Mouse (Mus musculus): ENCODE measurements at regions not wholly inside any gene's neighbourhood (a gene's known extent, or its start where the extent isn't known, plus 50 kb on each side); places are given as distances from the start of the nearest gene placed in this dataset.

DNA sequence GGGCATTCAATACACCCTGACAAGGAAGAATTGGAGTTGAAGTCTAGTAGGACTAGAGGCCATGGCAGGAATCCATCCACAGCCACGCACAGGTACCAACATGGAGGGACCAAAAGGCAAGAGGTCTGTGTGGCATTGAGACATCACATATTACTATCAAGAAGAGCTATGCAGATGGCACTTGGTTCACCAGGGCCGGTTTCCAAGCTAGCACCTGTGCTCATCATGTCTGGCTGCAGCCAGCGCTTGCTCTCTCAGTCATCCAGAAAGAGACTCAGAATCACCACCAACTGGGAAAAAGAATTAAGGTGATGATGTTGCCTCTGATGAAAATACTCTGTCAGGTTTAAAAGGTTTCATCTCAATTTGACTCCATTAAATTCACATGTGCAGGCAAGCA lies 292.1 kb upstream of the 1700056E22Rik start:
- no peak for ATAC-seq (ENCODE audit: insufficient number of reproducible peaks, low FRiP score, low TSS enrichment)

DNA sequence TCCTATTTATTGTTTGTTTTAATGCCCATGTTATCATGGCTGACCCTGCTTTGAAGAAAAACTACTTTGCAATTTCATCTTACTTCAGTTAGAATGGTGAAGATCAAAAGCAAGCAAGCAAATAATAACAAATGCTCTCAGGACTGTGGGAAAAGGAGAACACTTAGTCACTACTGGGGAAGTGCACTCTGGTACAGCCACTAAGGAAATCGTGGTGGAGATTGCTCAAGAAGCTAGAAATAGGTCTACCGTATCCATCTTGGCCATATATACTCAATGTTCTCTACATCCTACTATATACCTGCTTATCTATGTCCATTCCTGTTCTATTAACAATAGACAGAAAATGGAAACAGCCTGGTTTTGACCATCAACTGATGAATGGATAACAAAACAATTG lies 290.1 kb upstream of the 1700056E22Rik start:
- ATAC-seq (ENCODE audit: insufficient number of reproducible peaks, low FRiP score, low TSS enrichment), result no peak

DNA sequence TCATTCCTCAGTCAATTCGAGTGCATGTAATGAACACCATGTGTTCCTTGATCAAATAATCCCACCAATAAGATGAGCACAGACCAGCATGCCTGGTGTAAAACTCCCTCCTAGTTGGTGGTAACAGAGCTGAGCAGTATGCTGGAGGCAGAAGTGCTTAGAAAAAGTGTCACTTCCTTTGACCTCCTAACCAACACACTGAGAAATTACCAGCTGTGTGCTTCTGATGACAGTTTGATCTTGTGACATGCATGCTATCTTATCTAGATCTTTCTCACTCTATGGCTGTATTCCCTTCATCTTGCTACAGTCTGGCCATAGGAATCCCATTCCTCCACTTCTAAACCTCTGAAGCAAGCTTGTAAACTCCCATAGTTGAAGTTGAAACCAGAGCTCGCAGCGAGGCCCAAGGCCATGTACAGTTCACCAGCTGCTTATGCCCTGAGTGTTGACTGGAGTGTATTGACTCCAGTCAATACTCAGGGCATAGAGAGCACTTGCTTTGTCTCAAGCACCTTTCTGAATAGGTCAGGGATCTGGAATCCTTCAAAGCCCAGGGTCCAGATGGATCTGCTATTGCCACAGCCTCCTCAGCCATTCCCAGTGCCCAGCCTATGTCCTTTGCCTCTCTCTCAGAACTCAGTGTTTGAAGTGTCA lies 286.5 kb upstream of the 1700056E22Rik start:
- ATAC-seq (ENCODE audit: insufficient number of reproducible peaks, low FRiP score, low TSS enrichment), result no peak

DNA sequence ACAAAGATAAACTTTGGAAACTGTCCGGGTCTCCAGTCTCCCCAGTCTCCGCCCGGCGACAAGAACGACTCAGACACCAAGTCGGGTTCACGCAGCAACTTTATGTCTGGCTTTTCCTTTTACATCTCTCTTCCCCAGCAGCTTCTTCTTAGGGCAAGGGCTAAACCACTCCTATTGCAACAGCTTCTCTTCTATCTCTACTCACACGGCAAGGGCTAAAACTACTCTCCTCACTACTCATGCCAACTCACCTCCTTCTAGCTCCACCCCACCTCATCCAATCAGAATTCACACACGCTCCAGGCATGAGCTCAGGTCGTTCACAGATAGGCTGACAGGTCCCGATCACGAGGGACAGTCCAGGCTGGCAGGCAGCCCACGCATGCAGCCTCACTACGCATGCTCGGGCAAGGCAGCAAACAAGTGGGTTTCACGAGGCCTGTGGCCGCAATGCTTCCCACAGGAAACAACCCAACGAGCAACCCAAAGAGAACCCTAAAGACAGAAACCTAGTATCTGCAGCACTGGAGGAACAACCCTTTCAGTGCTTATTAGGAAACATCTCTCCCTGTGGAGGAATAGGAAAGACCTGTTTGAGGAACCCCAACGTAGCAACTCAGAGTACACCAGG lies 276.2 kb upstream of the 1700056E22Rik start:
- ATAC-seq (ENCODE audit: insufficient number of reproducible peaks, low FRiP score, low TSS enrichment), result no peak

DNA sequence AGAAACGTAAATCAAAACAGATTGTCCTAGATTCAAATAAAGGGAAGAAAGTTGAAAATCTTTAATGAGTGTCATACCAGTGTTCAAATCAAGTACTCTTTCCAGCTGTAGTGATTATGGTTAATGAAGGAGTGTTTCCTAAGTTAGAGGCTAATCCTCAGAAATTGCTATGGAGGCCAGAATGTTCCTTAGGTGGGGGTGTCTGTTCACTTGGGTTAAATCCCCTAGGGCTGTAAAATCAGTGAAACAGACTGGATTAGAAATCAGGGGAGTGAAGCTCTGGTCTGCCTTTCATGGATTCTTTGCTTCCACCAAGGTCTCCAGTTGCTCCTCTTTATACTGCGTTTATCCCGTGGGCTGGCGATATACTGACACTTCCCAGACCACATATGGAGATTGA lies 270.7 kb upstream of the 1700056E22Rik start:
- no peak for ATAC-seq (ENCODE audit: insufficient number of reproducible peaks, low FRiP score, low TSS enrichment)

DNA sequence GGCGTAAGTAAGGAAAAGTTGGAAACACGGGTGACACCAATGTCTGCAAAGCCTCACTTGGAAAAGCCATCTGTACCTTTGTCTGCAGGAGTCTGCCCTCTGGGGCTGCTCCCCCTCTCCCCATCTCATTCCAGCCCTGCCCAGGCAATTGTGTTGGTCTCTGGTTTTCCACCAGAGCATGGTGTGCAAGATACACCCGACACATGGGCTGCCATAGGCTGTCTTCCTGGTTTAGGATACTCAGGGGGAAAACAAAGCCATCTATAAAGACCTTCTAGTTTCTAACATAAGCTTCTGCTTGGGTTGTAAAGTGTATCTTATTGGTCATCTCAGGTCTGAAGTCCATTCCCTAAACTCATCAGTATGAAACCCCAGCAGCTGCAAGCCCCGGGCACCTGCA lies 270.1 kb upstream of the 1700056E22Rik start:
- ATAC-seq (ENCODE audit: insufficient number of reproducible peaks, low FRiP score, low TSS enrichment), result no peak

DNA sequence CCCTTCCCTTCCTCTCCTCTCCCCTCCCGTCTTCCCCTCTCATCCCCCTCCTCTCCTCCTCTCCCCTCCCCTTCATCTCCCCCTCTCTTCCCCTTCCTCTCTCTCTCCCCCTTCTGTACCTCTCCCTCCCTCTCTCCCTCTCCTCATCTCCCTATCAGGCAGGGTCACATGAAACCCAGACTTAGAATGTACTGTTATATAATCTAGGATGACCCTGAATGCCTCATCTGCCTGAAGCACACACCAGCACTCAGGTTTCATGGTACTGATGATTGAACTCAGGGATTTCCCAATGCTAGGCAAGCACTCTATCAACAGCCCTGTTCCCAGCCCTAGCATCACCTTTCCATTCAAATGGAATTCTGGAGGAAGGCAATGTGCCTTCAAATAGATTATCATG lies 264.6 kb upstream of the 1700056E22Rik start:
- ATAC-seq (ENCODE audit: insufficient number of reproducible peaks, low FRiP score, low TSS enrichment), result no peak

DNA sequence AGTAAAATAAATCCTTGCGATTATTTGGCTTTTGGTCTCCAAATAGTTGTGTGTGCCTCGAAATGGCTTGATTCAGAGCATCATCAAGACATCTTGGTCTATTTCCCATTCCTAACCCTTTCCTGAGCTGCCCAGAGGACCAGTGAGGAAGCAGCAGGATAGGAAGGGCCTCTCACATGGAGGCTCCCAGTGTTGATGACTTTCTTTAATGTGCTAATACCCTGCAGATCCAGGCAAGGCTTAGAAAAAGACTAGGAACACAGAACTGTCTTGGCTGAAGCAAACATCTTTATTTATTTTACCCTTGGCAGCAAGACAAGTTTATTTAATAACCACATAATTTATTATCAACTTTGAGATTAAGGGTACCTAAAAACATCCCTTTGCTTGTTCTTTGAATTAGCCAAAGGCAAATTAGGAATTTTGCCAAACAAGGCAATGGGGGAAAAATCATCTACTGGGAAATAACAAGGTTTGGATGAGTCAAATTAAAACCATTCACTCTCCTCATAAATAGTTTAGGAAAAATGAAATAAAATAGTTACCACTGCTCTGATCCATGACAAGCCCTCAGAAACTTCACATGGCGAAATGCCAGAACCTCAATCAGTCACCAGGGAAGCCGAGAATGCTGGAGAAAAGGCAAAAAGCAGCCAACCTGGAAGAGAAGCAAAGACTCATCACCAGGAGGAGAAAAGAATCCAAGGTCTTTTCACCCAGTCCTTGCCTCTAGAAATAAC lies 263.1 kb upstream of the 1700056E22Rik start:
- ATAC-seq (ENCODE audit: insufficient number of reproducible peaks, low FRiP score, low TSS enrichment), result no peak

DNA sequence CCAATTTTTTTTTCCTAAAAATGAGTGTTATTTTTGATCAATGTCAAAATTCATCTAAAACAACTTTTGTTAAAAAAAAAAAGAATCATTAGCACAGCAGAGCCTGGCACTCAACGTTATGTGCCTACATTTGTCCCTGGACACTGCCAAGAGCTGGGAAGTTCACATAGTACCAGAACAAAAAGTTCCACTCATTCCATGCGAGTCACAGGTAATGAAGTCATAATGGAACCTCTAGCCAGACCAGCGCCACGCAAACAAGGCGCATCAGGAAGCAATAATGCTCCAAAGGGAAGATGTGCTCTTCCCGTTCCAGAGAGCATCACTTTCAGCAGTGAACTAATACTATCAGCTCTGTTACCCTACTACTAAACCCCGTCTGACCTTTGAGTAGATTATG lies 257.0 kb upstream of the 1700056E22Rik start:
- ATAC-seq (ENCODE audit: insufficient number of reproducible peaks, low FRiP score, low TSS enrichment), result no peak

DNA sequence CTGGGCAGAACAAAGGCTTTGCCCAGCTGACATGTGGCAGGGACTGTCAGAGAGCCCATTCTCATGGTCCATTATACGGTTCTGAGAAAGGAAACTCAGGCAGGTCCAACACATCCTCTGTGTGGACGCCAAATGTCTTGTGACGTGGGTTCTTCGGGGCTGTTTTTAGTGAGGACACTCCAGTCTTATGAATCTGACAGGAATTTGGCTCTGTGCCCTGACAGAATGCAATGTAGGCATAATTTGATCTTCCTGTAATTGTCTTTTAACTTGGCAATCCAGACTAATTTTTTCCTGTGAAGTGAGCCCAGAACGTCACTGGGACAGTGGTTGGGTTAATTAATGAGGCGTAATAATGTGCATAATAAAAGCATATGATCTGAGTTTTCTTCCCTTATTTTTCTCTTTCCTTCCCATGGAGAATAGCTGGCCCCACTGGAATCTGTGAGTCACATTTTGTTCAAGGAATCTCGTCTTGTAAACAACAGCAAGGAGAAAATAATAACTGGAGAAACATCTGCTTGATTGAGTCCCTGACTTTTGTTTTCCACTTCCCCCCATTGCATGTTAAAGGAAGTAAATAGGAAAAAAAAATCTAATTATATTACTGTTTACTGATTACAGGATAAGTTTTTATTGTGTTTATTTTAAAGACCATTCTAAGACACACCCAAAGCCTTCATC lies 255.8 kb upstream of the 1700056E22Rik start:
- no peak for ATAC-seq (ENCODE audit: insufficient number of reproducible peaks, low FRiP score, low TSS enrichment)

DNA sequence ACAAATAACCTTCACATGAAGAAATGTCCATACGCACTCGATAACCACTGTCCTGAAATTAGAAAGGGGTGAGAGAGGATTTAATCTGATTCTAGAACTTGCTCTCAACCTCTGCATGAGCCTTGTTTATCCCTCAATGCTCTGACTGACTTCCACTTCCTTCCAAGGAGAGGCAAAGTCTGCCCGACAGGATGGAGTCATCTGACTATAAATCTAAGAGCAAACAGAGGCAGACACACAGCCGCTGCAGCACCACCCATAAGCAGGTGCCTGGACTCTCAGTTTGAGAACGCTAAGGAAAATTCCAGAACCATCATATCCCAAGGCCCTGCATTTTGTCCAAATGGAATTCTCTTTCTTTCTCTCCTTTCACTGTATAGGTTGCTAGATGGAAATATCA lies 247.7 kb upstream of the 1700056E22Rik start:
- no peak for ATAC-seq (ENCODE audit: insufficient number of reproducible peaks, low FRiP score, low TSS enrichment)

DNA sequence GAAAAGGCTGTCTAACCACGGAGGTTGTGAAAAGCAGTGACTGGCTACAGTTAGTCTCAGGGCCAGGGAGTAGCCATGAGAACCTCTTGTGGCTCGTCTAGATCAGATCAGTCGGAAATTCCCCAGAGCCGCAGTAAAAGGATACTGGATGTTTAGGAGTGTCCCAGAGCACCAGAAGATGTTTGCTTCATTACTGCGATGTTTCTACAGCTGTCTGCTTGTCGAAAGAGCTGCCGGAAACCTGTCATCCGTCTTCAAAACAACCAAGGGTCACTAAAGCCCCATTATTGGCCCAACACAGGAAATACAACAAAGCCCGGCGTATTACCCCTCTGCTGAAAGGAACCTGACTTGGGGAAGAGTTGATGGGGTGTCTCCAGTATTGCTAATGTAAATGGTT lies 245.2 kb upstream of the 1700056E22Rik start:
- ATAC-seq (ENCODE audit: insufficient number of reproducible peaks, low FRiP score, low TSS enrichment), result no peak

DNA sequence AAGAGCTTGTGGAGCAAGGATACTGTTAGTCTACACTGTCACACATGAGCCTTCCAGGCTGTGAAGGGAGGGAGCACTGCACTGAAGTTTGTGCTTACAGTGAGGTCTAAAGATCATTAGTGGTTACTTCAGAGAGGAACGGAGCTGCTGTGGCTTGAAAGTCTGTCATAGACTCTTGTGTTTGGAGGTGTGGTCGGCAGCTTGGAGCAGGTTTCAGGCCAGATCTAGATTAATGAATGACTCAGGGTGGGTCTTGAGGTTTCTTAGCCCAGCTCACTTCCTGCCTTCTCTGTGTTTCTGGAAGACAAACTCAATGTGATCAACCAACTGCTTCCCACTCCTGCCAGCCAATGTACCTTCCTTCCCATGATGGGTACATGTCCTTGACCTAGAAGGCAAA lies 242.9 kb upstream of the 1700056E22Rik start:
- no peak for ATAC-seq (ENCODE audit: insufficient number of reproducible peaks, low FRiP score, low TSS enrichment)

DNA sequence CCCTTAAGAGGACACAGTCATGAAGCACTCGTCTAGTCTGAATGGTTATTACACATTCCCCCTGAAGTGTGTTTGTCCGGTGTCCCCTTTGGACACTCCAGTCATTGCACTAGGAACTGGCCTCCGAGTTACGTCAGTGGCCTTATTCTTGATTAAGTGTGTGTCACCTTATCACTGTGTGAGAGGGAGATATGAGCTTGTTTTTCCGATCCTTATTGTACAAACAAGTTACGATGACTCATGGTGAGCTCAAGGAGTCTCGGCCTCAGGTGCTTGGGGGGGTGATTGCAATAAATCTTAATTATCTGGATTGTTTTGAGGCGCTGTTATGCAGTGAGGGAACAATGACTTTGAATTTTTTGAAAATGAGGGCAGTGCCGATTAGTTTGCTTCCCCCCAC lies 241.8 kb upstream of the 1700056E22Rik start:
- no peak for ATAC-seq (ENCODE audit: insufficient number of reproducible peaks, low FRiP score, low TSS enrichment)

DNA sequence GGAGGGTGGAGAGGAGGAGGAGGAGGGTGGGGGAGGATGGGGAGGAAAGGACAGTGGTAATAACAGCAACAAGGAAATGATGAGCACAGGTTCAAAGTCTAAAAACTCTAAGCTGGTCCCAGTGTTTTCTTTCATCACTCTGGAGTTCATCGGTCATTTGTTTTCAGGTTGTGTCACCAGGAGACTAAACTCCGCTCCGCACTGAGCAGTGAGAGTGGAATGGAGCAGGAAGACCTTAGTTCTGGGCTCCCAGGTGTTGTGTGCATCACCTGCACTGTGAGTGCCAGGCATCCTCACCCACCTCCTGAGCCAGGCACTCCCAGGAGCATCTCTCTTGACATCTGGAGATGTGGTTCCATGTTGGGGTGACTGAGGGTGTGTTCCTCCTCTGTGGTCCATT lies 241.3 kb upstream of the 1700056E22Rik start:
- no peak for ATAC-seq (ENCODE audit: insufficient number of reproducible peaks, low FRiP score, low TSS enrichment)

DNA sequence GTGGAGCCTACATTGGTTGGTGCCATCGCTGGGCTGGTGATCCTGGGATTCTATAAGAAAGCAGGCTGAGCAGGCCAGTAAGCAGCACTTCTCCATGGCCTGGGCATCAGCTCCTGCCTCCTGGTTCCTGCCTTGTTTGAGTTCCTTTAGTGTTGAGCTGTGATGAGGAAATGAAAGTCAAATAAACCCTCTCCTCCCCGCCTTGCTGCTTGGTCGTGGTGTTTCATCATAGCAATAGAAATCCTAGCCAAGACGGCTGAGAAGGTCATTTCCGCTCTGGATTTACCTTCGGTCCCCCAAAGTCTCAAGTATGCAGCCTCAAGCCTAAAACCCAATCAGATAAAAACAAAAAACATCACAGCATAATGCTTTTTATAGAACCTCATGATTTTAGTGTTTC lies 240.6 kb upstream of the 1700056E22Rik start:
- no peak for ATAC-seq (ENCODE audit: insufficient number of reproducible peaks, low FRiP score, low TSS enrichment)

DNA sequence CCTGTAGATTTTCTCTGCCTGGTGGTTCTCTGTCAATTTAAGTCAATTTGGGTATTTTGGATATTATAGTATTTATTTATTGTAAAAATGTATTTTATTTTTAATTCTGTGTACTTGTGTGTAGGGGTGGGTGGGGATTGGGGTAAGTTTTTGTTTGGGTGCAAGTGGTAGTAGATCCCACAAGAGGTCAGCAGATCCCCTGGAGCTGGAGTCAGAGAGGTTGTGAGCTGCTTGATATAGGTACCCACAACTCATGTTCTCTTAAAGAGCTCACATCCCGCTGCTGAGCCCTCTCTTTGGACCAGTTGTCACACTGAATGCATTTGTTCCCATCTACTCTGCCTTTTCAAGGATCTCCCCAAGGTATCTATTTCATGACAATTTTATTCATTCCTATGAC lies 239.6 kb upstream of the 1700056E22Rik start:
- ATAC-seq (ENCODE audit: insufficient number of reproducible peaks, low FRiP score, low TSS enrichment), result no peak

DNA sequence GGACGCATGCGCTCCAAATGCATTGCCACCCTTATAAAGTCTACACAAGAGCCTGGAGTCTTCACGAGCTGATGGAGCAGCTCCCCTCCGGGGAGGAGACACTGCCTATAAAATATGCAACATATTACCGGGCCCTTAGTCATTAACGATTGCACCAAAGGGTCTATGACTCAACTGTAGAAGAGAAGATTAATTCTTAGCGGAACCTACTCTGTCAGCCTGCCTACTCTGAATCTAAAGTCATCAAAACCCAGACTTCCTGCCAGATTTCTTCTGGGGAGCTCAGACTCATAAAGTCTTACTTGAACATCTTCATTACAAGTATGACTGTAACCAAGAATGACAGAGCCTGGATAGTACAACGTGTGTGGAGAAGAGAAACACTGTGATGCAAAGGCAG lies 237.2 kb upstream of the 1700056E22Rik start:
- no peak for ATAC-seq (ENCODE audit: insufficient number of reproducible peaks, low FRiP score, low TSS enrichment)

DNA sequence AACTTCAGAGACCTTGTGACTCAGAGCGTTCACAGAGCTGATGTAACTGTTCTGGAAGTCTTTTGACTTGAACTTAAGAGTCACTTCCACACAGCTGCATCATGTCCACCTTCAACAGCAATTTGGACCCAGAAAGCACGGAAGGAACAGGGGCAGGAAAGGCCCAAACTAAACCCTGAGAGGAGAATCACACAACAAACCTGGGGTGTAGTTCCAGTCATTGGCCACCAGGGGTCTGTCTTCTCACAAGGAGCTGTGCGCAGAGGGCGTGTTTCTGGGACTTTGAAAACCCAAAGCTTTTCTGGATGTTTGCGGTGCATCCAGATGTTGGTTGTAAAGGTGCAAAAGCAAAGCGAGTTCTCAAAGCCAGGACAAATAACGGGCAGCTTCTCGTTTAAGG lies 231.9 kb upstream of the 1700056E22Rik start:
- 0 out of 2 replicates have a peak, but pooled peaks have one; percentile 15 for ATAC-seq (ENCODE audit: insufficient number of reproducible peaks, low FRiP score, low TSS enrichment)

DNA sequence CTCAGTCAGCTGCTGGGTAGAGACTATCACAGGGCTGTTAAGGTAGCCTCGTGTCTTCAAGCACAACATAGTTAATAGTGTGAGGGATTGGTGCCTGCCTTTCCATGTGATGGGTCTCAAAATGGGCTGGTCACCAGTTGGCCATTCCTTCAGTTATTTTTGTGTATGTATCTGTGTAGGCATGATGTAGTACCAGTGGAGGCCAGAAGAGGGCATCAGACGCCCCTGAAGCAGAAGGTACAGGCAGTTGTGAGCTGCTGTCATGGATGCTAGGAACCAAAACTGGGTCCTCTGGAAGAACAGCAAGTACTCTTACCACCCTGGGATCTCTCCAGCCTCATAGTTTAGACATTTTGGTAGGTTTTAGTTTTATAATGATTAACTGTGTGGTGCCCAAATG lies 228.9 kb upstream of the 1700056E22Rik start:
- no peak for ATAC-seq (ENCODE audit: insufficient number of reproducible peaks, low FRiP score, low TSS enrichment)

DNA sequence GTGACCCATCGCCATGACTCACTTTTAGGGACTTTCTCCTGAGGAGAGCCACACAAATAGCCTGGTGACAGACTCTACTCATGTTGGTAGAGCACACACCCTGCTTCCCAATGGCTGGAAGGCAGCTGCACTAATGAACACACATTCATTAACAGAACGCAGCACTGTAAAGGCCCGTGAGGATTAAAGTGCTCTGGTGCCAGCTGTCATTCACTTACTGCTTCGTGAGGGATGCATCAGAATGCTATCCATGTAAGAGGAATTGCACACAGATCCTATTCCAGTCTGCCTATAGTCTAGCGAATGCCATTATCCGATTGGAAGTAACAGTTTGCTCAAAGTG lies 227.3 kb upstream of the 1700056E22Rik start:
- no peak for ATAC-seq (ENCODE audit: insufficient number of reproducible peaks, low FRiP score, low TSS enrichment)
